Mouse (Mus musculus) forelimb bud, embryonic 11.5 days (tissue): ENCODE data around the gene Srrm1.
"Not testable (repeated sequence)": the region's sequence is repeated elsewhere in the genome, so short reads cannot be mapped to it uniquely, and the experiment has no call there.

Source experiments
- DNase-seq: peaks from one replicate; pipeline ENCODE4 v3.0.0-alpha.2; 2012; ENCODE audit warnings: low read depth, low spot score

Gene Srrm1

DNA sequence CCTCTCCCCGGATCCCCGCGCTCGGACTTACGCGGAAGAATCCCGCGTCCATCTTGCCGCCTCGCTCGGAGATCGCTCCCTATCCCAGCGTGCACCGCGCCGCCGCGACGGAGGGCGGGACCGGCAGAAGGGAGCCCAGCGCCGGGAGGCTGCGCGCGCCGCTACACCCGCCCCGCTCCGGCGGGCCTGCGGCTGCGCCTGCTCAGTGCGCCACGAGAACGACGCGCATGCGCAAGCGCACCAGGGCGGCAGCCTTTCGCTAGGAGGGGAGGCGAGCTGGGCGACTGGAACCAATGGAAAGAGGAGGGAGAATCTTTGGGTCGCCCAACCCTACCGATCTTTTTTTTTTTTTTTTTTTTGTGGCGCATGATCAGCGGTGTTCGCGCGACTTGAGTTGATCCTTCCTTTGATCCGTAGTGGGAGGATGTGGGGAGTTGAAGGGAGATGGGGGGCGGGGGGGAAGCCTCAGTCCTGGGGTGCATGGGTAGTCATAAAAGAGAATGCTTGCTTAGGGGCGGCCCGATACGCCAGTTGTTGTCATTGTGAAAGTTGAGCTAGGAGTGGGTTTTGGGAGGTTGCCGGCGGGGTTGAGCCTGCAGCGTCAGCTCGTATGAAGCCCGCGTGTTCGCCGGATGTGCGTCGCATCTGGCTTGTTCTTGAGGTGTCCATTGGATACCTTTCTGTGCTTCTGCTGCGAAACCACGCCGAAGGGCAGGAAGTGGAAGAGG lies at the start of gene Srrm1:
Gene Srrm1 (minus strand): TSS at position 256 of the 728 bp plus-strand sequence.
- peak; percentile 99 for DNase-seq

DNA sequence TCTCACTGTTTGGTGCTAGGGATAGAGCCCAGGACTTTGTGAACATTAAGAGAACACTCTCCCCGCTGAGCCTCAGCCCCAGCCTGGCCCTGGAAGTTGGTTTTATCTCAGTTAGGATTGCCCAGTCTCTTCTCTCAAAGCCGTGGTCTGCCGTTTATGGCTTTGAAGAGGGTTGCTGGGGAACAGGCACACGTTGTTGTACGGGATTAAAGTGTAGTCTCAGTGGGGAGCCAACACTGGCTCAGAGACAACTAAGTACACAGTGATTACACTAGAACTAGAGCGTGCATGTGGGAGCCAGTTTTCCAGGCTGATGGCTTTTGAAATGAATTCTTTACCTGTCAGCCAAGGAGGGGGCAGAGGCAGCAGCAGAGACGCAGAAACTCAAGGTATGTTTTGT lies 48.8 kb upstream of the Srrm1 start:
- no peak for DNase-seq

DNA sequence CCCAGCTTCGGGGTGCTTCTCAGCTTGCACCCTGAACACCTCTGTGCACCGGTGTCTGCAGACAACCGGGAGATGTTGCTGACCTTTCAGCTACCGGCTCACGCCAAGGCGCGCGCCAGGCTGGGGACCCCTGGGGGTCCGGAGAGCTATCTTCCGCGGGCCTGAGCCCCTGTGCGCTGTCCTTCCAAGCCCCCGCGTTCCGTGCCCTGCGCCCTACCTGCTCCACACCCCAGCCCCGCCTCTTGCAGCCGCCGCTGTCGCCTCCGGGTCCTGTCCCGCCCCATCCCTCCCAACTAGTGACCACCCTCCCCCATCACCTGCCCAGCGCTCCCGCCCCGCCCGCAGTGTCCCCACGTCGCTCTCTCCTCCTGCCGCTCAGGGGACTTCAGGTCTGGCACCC lies 44.9 kb upstream of the Srrm1 start, which contains the start of gene Ncmap:
Gene Ncmap (minus strand): TSS at position 237 of the 400 bp plus-strand sequence.
- DNase-seq, result no peak

DNA sequence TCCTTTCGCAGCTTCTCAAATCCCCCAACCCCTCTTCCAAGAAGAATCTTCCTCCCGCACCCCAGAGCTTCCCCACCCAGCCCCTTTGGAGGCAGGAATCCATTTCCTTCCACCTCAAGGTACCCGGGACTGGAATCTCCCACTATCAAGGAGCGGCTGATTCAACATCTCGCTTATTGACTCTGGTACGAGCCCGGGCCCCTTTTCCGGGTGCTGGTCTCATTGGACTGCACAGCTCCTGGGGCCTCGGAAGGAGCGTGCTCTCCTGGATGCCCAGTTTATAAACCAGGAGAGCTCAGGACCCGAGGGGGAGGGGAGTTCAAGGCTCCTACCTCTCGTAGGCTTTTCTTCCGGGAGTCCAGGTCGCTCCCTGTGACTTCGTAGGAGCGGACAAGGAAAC lies 44.4 kb upstream of the Srrm1 start:
- no peak for DNase-seq

DNA sequence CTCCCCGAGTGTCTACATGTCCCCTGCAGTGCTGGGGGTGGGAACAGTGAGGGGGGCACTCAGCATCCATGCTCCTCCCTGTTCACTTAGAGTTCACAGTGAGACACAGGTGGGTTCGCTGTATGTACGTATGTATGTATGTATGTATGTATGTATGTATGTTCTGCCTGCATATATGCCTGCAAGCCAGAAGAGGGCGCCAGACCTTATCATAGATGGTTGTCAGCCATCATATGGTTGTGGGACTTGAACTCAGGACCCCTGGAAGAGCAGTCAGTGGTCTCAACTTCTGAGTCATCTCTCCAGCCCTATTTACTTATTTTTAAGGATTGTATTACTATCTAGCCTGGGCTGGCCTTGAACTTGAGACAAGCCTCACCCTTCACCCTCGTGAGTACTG lies 43.2 kb upstream of the Srrm1 start:
- DNase-seq, result no peak

DNA sequence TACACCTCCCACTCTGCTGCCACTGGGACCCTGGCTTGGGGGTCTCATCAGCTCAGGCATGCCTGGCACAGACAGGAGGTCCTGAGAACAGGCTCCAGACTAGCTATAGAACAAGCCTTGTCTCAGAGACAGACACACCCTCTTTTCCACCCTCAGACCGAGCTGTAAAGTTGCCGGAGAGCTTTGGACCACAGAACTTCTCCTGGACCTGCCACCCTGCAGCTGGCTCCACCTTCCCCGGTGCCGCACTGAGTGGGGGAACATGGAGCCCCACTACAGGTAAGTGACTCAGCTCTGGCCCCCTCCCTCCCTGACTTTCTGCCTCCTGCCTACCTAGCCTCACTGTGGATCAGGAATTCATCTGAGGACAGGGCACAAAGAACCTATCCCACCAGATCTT lies 42.3 kb upstream of the Srrm1 start:
- no peak for DNase-seq

DNA sequence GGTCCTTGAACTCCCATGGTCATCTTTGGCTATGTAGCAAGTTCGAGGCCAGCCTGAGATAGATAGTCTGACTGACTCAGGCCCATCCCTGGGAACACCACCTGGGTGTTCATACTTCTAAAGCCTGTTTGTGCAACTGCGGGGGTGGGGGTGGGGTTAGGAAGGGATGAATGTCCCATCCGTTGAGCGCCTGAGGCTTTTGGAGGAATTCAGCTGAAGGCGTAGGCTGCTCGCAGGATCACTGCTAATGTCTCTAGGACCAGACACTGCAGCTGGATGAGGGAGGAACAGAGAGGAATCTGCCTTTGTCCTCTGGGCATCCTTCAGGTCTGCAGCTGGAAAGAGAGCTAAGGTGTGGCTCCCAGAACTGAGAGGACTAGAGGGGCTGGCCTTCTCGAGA lies 41.5 kb upstream of the Srrm1 start:
- no peak for DNase-seq

DNA sequence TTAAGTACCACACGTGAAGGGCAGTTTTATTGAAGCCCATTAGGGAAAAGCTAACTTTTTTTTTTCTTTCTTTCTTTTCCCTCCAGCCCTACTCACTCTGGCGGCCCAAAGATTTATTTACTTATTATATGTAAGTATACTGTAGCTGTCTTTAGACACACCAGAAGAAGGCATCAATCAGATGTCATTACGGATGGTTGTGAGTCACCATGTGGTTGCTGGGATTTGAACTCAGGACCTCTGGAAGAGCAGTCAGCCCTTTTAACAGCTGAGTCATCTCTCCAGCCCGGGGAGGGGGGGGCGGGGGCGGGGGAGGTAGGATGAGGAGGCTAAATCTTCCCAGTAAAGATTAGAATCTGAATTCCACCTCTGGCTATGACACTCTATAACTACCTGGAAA lies 40.3 kb upstream of the Srrm1 start:
- no peak for DNase-seq

DNA sequence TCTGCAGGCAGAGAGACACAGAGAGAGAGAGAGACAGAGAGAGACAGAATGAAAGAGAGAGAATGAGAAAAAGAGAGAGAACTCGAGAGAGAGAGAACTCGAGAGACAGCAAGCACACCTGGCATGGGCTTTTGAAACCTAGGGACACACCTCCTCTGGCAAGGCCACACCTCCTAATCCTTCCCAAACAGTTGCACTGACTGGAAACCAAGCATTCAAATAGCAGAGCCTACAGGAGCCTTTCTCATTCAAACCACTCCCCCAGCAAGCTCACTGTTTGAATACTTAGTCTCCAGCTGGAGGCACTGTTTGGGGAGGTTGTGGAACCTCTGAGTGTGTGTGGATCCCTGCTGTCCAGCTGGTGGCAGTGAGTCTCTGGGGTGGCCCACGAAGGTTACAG lies 39.7 kb upstream of the Srrm1 start:
- no peak for DNase-seq

DNA sequence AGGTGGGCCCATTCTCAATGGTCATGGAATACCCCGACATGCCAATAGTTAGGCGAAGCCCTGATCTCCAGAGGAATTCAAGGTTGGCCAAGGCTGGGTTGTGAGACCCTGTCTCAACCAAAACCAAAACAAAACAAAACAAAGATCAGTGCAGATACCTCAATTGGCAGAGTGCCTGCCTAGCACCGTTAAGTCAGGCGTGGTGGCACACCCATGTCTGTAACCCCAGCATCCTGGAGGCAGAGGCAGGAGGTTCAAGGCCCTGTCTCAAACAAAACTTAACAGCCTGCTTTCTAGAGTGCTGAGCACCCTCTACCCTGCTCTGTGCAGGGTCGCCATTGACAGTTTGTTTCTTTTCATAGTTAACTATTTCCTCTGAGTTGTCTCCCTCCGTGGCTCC lies 37.9 kb upstream of the Srrm1 start:
- no peak for DNase-seq

DNA sequence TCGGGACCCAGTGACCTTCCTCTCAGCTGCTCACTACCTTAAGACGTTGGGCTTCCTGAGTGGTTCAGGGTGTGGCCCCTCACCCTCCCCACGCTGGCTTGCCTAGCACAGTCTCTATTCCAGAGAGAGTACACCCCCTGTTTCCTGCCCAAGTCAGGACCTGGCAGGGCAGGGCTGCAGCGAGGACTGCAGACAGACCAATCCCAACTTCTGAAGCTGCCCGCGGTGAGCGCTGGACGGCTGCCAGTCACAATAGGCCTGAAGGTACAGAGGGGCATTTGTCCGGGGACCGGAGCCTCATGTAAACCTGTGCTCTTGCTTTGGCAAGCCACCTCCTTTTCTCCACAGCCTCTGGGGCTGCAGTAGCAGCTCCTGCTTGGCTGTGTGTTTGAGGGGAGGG lies 32.5 kb upstream of the Srrm1 start:
- DNase-seq, result no peak

DNA sequence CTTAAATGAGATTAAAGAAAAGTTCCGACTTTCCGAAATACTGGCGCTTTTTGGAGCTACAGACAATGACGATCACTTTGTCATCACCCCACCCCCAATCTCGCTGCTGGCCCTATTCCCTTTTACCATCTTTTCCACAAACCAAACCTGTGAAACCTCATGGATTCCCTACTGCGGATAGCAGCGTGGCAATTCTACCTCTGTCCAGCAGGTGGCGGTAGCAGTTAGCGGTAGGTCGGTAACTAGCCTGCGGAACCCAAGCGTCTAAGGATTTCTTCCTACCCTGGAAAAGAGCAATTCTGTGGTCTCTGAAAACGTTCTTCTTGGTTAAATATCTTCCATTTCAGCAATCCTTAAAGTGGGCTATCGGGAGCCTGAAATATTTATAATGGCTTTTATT lies 29.2 kb upstream of the Srrm1 start:
- DNase-seq, result peak; percentile 87

DNA sequence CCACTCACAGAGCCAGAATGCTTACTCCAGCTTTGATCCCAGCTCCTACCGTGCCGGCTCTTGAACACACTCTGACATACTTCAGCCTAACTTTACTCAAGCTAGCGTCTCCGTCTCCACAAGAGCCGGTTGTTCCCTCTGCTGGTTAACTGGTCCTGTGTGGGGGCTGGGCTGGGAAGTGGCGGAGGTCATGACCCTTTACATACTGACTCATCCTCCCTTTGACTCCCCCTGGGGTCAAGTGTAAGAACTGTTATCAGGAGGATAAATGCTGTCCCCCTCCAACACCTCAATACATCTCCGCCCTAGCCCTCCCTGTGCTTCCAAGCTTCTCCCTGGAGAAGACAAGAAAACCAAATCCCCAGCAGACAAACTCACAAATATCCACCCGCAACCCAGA lies 28.2 kb upstream of the Srrm1 start:
- no peak for DNase-seq

DNA sequence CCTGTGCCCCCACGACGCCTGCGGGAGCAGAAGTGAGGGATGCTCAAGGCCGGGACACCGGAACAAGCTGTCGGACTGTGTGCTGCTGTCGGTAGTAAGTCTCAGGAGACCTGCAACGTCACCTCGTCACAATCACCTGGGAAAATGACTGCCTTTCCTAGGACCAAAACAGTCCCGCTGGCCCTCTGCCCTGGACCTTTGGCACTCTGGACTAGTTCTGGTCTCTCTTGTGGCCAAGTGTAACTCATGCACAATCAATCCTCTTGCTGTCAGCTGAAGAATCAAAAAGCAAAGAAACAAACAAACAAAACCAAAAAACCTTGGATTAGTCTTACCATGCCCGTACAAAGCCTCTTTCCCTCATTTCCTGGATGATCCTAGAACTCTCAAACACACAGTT lies 24.1 kb upstream of the Srrm1 start:
- DNase-seq, result no peak

DNA sequence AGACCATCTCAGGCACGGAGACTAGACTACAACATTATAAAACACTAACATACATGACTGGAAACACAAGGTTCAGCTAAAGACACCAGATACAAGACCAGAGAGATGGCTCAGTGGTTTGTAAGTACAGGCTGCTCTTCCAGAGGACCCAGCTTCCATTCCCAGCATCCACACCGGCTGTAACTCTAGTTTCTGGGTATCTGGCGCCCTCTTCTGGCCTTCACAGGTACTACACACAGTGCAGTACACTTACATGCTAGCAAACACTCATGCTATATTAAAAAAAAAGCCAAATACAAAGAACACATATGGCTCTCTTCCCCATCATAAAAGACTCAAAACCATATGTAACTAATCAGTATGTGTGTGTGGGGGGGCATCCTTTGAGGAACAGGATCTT lies 22.3 kb upstream of the Srrm1 start:
- no peak for DNase-seq

DNA sequence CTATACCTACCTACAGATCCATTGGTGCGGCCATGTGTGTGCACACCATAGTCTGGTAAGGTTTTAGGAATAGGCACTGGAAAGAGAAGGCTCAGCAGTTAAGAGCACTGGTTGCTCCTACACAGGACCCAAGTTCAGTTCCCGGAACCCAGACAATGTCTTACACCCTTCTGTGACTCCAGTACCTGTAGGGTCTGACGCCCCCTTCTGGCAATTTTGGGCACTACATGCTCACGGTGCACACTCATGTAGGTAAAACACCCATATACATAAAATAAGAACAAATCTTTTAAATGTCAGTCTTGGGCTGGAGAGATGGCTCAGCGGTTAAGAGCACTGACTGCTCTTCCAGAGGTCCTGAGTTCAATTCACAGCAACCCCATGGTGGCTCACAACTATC lies 20.2 kb upstream of the Srrm1 start:
- DNase-seq, result no peak

DNA sequence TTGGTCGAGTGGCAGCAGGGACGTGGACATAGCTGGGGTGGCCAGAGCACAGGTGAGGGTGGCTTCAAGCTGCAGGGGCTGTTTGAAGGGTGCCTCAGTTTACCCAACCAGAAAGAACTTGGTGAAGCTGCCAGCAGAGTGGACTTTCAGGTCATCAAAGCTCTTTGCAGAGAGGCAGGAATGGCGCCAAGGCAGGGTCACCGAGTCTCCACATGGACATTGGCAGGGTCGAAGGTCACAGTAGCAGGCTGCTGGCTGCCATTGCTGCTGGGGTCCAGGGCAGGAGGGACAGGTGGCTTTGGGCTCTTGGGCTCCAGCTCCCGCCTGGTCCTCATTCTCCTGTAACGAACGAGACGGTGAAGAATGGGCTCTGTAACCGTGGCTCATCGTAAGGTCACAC lies 17.3 kb upstream of the Srrm1 start:
- DNase-seq, result no peak

DNA sequence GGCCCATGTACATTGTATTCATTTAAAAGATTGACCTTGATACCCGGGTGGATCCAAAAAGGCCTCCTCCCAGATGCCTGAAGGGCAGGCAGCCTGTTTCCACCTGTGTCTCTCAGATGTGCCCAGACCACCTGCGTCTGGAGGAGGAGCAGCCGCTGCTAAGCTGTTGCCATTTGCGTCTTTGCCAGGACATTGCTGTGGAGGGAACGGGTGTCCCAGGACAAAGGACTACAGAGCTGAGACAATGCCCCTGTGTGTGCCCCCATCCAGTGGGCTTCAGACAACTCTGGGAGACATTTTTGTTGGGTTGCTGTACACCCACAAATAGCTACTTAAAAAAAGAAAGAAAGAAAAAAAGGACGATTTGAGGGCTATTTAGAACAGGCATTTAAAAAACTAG lies 9.7 kb upstream of the Srrm1 start:
- DNase-seq, result no peak

DNA sequence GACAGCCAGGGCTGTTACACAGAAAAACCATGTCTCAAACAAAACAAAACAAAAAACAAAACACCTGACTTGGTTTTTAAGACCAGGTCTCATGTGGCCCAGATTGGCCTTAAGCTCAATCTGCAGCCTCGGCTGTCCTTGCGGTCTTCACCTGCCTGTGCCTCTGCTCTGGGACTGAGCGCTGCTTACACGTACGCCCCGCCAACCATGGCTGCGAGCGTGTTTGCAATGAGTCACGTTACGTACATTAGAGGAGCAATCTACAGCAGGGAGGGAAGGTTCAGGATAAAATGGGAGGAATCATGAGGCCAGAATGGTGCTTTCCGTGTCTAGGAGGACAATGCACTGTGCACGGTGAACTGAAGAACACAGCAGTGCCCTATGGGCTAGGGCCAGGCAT lies 8.6 kb upstream of the Srrm1 start:
- DNase-seq, result no peak

DNA sequence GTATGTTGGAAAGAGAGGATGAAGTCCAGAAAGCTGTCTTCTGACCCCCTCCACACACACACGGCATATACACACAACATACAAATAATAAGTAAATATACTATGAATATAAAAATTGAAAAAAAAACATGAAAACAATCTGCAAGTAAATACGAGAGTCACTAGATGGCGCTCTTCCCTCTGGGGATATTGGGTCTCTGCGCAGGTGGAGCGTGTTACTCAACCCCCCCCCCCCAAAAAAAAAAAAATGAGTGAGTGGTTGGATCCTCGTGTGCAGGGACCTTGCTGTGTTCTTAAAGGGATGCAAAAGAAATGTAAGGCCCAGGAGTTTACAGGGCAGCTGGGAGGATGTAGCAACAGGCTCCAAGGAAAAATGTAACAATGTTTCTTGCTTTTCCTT lies 5.6 kb upstream of the Srrm1 start:
- peak; percentile 68 for DNase-seq

DNA sequence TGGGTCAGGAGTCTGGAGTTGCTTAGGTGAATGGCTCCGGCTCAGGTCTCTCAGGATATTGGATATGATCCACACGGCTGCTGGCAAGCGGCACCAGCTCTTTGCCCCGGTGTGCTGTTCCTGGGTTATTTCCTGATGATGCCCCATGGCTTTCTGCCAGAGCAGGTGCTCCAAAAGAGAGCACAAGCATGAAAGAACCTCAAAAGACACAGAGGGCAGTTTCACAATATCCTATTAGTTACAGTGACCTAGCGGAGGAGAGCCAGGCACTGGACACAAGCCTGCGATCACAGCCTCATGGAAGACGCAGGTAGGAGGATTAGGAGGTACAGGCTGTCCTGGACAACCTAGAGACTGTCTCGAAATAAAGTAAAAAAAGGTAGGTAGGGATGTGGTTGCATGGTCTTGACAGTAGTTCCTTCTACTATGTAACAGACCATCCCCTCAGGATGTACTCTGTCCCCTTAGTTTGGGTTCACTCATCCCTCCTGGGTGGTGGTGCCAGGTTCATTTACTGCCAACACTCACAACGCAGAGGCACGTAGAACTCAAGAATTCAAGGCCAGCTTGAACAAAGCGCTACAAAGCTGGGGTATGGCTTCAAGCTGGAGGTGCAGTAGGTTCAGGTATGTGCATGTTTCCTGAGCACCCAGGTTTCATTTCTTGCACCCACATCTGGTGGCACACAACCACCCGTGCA lies 4.2 kb upstream of the Srrm1 start:
- no peak for DNase-seq

DNA sequence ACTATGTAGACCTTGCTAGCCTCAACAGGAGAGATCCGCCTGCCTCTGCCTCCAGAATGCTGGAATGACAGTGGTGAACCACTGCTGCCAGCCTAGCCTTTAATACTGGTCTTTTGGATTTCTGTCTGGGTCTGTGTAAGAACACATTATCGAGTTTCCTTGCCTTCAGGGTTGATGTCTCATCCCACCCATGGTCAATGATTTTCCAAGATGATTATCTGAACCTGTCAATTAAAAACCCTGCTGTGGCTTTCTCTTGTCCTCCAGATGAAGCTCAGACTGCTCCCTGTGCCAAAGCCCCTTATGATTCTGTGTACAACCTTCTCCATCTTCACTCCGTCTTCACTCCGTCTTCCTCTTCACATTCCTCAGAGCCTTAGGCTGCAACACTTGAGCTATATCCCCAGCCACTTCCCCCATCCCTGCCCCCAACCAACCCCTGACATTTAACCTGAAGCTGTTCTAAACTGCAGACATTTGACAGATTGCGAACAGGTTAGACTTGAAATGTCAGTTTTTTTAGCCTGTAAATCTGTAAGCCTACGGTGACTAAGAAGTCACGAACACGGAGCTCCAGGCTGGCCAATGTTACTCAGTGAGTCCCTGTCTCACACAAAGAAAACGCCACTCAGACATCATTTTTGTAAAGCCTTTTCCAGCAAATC lies 2.9 kb upstream of the Srrm1 start:
- peak; percentile 35 for DNase-seq

DNA sequence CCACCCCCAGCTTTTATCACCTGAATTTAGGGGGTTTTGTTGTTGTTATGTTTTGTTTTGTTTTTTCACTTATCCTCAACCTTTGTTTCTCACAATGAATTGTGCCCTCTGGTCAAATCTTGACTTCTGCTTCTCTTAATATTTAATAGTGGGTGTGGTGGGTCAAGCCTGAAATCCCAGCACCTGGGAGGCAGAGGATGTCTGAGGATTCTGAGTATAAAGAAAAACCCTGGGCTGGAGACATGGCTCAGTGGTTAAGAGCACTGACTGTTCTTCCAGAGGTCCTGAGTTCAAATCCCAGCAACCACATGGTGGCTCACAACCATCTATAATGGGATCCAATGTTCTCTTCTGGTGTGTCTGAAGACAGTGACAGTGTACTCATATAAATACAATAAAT lies 1.6 kb upstream of the Srrm1 start:
- not testable (repeated sequence) for DNase-seq
